Mouse (Mus musculus) urinary bladder, postnatal 14 days (tissue): Measurements from ENCODE around the gene Gm4214.
"Not testable (repeated sequence)": the region's sequence is repeated elsewhere in the genome, so short reads cannot be mapped to it uniquely, and the experiment has no call there.

ENCODE experiments used
- DNase-seq: peaks from one replicate; pipeline ENCODE4 v3.0.0; 2021; ENCODE audit warnings: low spot score

Gm4214 gene

GRCm38 (mm10) chr7:22984573-22984972 is at the start of gene Gm4214:
Gm4214 (minus strand) TSS chr7:22984673.
- DNase-seq = not testable (repeated sequence)

DNA sequence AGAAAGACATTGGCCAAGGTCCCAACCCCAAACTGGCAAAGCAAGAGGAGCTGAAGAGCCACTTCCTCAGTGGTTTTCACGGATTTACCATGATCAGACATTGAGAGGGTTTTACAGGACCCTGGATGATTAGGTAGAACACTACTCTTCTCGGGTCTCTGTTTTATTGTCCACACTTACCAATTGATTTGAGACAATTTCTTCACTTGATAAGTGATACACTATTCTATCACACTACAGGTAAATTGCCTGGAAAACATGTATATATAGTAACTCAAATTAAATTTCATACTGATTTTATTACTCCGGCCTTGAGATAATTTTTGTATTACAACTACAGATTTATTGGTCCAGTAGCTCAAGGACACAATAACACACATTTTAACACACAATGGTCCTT is 35.4 kb upstream of the Gm4214 start, which contains the start of gene Gm4216:
TSS of gene Gm4216 (minus strand) at position 101 of the 400 bp plus-strand sequence.
- DNase-seq = not testable (repeated sequence)
